Mouse (Mus musculus): Measurements from ENCODE around the gene Chsy1.

DNA sequence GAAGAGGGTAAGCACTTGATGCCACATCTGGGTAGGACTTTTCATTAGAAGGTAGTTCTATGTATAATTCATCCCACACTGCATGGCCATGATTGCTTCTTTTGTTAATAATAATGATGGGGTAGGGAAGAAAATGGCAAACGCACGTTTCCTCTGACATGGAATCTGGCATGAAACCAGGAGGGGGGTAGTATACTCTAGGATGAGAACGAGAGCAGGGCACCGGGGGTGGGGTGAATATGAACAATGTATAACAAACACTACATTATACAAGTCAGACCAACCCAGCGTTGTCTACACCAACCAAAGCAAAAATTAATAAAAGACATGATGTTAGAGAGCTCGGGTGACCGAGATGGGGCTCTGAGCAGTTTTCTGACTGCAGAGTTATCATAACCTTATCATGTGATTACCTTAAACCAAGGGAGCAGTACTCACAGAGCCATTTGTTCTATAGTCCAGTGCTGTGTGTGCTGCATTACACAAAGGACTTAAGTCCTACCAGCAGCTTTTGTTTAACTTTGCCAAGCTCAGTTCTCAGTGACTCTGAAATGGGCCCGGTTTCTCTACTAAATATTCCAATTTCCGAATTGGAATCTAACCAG is 55.2 kb downstream of the Chsy1 start:
- TF ChIP-seq CTCF (IDR thresholded peaks at IDR 0.05; ENCODE audit: low read depth), result no peak
- TF ChIP-seq EP300 (IDR thresholded peaks at IDR 0.05; ENCODE audit: low read depth), result no peak

All from liver, embryonic 14.5 days (tissue).